Mouse (Mus musculus): ENCODE data around the gene 1190005I06Rik. TPM values are rescaled to one million over a fixed set of nuclear protein-coding genes. Genes with fewer than 3 reads are reported as not detected.

The 1190005I06Rik gene
- polyA plus RNA-seq, 1 experiment from 2014 or later, result 1.6 TPM

DNA sequence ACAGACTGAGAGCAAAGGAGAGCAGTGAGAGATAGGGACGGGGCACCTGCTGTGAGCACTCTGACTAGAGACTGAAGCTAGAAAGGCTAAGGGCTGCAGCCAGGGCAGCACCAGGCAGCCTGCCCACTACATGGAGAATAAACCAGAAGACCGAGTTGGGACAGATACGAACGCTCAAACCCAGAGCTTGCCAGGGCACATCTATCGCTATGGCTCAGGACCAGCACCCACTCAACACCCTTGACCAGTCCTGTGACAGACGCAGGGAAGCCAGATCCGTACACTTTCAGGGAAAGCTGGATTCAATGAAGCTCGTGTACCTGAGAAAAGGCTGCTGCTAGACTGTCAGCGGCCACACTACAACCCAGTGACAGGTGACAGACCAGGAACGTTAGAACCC lies 61.9 kb downstream of the 1190005I06Rik start:
- Histone ChIP-seq H3K9me3 (ENCODE audit: control insufficient read depth, low read length) (no peaks in the 10 kb centered on the region), H3K4me2 (ENCODE audit: low read length) (no peak overlapping the region), H3K4me1 (replicated peaks; ENCODE audit: control insufficient read depth, insufficient read depth, low read length) (peaks cover 9% of the 10 kb centered on the region), H3K27me3 (replicated peaks; ENCODE audit: control insufficient read depth, insufficient read depth, low read length) (no peaks in the 10 kb centered on the region), H3K9ac (ENCODE audit: low read length) (no peak overlapping the region), H3K27ac (ENCODE audit: low read depth) (no peak overlapping the region), H3K36me3 (ENCODE audit: control insufficient read depth, insufficient read depth, low read length) (peaks cover 51% of the 10 kb centered on the region), H3K4me3 (ENCODE audit: low read depth, low read length) (no peak overlapping the region)
- WGBS, result 88% methylated on average over 10 of the region's 10 CpGs
- DNase-seq (ENCODE audit: low spot score) (no peak), ATAC-seq (replicated peaks; ENCODE audit: low FRiP score, low TSS enrichment, low read depth) (no peak)

DNA sequence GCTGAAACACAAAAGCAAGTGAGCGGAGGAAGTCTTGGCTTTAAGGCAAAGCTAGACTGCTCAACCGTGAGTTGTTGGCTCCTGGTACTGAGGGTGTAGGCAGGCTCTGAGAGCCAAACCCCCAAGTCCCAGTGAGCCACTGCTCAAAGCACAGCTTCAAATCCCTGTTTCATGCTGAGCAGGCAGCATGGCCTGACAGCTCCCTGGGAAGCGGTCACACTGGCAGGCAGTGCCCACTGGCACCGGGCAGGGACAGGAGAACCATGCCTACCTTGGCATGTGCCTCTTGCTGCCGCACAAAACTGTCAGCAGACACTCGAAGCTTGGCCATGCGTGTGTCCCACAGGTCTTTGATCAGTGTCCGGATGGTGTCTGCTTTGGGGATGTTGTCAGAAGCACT lies 65.6 kb downstream of the 1190005I06Rik start:
- Histone ChIP-seq H3K36me3 (ENCODE audit: control insufficient read depth, insufficient read depth, low read length) (peaks cover 81% of the 10 kb centered on the region), H3K27ac (ENCODE audit: low read depth) (no peak overlapping the region), H3K4me2 (ENCODE audit: low read length) (no peak overlapping the region), H3K9ac (ENCODE audit: low read length) (no peak overlapping the region), H3K4me1 (replicated peaks; ENCODE audit: control insufficient read depth, insufficient read depth, low read length) (no peaks in the 10 kb centered on the region), H3K27me3 (replicated peaks; ENCODE audit: control insufficient read depth, insufficient read depth, low read length) (no peaks in the 10 kb centered on the region), H3K4me3 (ENCODE audit: low read depth, low read length) (no peak overlapping the region), H3K9me3 (ENCODE audit: control insufficient read depth, low read length) (no peaks in the 10 kb centered on the region)
- no peak for ATAC-seq (replicated peaks; ENCODE audit: low FRiP score, low TSS enrichment, low read depth)
- no peak for DNase-seq (ENCODE audit: low spot score)
- 94% methylated on average over 8 of the region's 8 CpGs for WGBS

DNA sequence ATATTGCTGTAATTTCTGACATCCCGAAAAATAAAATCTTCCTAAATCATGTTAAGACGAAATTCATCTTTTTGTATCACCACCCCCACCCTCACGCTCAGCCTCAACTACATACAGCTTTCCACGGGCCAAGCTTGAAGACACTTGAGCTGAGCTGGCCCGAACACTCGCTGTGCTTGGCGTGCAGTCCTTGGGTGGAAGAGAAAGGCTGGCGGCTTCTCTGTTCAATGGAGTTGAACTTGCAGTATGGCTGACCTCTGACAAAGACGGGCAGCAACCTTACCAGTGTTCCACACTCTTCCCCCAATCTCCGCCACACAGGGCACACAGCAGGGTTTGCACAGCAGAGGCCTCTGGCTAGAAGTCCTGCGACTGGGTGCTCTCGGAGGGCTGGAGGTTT lies 66.1 kb downstream of the 1190005I06Rik start:
- H3K27me3 ChIP-seq (replicated peaks; ENCODE audit: control insufficient read depth, insufficient read depth, low read length), result no peaks in the 10 kb centered on the region
- H3K9ac ChIP-seq (ENCODE audit: low read length), result no peak overlapping the region
- no peak overlapping the region for H3K4me3 ChIP-seq (ENCODE audit: low read depth, low read length)
- no peaks in the 10 kb centered on the region for H3K4me1 ChIP-seq (replicated peaks; ENCODE audit: control insufficient read depth, insufficient read depth, low read length)
- H3K27ac ChIP-seq (ENCODE audit: low read depth), result no peak overlapping the region
- WGBS, result 91% methylated on average over 12 of the region's 12 CpGs
- no peaks in the 10 kb centered on the region for H3K9me3 ChIP-seq (ENCODE audit: control insufficient read depth, low read length)
- ATAC-seq (replicated peaks; ENCODE audit: low FRiP score, low TSS enrichment, low read depth) (no peak), DNase-seq (ENCODE audit: low spot score) (no peak)
- H3K36me3 ChIP-seq (ENCODE audit: control insufficient read depth, insufficient read depth, low read length), result peaks cover 83% of the 10 kb centered on the region
- H3K4me2 ChIP-seq (ENCODE audit: low read length), result no peak overlapping the region

DNA sequence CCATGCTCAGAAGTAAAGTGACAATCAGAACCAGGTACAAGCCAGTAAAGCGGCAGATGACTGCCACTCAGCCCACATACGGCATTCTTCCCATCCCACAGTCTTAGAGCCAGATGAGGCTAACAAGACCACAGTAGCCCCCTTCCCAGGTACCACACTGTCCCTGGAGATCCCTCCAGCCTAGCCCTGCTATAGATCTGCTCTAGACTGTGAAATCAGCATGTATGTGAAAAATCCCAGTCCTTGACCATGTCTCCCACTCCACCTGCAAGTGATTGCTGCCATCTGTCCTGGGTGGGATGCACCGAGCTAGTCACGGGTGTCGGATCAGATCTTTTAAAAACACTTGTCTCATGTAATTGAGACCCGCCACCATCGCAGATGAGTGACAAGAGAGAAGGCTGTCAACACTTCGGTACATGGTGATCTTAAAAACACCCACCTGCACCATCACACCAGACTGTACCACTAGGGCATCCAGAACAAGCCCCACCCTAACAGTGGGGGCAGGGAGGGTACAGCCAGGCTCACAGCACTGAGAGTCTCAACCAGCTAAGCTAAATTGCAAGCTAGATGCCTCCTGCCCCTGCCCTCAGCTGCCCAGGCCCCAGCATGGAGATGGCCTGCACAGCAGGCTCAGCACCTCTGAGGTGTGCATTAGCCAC lies 67.0 kb downstream of the 1190005I06Rik start:
- Histone ChIP-seq H3K9ac (ENCODE audit: low read length) (no peak overlapping the region), H3K27ac (ENCODE audit: low read depth) (no peak overlapping the region), H3K9me3 (ENCODE audit: control insufficient read depth, low read length) (no peaks in the 10 kb centered on the region), H3K4me2 (ENCODE audit: low read length) (no peak overlapping the region), H3K36me3 (ENCODE audit: control insufficient read depth, insufficient read depth, low read length) (peaks cover 84% of the 10 kb centered on the region), H3K27me3 (replicated peaks; ENCODE audit: control insufficient read depth, insufficient read depth, low read length) (no peaks in the 10 kb centered on the region), H3K4me3 (ENCODE audit: low read depth, low read length) (no peak overlapping the region), H3K4me1 (replicated peaks; ENCODE audit: control insufficient read depth, insufficient read depth, low read length) (peaks cover 6% of the 10 kb centered on the region; the same call in 1 of the 2 replicates)
- ATAC-seq (replicated peaks; ENCODE audit: low FRiP score, low TSS enrichment, low read depth), result no peak
- no peak for DNase-seq (ENCODE audit: low spot score)
- WGBS, result 86% methylated on average over 8 of the region's 8 CpGs

DNA sequence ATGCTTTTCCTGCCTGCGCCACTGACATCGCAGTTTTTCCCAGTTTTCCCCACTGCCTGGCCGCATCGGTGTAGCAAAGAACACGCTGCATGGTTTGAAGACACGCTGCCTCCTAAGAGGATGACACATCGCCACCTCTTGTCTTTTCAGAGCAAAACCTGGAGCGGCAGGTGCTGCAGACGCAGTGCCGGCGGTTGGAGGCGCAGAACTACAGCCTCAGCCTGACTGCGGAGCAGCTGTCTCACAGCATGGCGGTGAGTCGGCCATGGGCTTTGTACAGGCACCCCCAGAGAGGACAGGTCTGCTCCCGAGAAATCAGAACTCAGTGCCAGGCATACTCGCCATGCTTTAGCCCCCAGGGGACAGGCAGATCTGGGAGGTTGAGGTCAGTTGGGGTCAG lies 69.6 kb downstream of the 1190005I06Rik start:
- Histone ChIP-seq H3K4me3 (ENCODE audit: low read depth, low read length) (no peak overlapping the region), H3K9me3 (ENCODE audit: control insufficient read depth, low read length) (no peaks in the 10 kb centered on the region), H3K9ac (ENCODE audit: low read length) (no peak overlapping the region), H3K4me2 (ENCODE audit: low read length) (no peak overlapping the region), H3K27ac (ENCODE audit: low read depth) (no peak overlapping the region), H3K4me1 (replicated peaks; ENCODE audit: control insufficient read depth, insufficient read depth, low read length) (peaks cover 6% of the 10 kb centered on the region; the same call in 1 of the 2 replicates), H3K27me3 (replicated peaks; ENCODE audit: control insufficient read depth, insufficient read depth, low read length) (no peaks in the 10 kb centered on the region), H3K36me3 (ENCODE audit: control insufficient read depth, insufficient read depth, low read length) (peaks cover 95% of the 10 kb centered on the region)
- 91% methylated on average over 17 of the region's 17 CpGs for WGBS
- DNase-seq (ENCODE audit: low spot score), result no peak
- no peak for ATAC-seq (replicated peaks; ENCODE audit: low FRiP score, low TSS enrichment, low read depth)

DNA sequence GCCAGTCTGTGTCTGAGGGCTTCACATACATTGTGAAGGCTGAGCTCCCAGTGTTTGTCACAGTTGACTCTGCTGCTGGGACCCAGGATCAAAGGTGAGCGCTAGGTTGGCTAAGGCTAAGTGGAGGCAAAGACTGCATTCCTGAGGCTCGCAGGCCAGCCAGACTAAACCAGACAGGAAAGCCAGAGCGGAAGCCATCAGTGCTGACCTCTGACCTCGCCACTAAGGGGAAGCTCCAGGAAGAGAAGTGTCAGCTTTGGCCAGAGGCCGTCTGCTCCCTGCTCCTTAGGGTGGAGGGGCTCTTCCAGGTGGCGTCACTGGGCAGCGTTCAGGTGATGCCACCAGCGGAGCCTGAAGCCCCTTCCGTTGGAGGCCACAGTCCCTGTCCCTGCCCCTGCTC lies 71.6 kb downstream of the 1190005I06Rik start:
- Histone ChIP-seq H3K9ac (ENCODE audit: low read length) (no peak overlapping the region), H3K4me1 (replicated peaks; ENCODE audit: control insufficient read depth, insufficient read depth, low read length) (peaks cover 6% of the 10 kb centered on the region; the same call in 1 of the 2 replicates), H3K27me3 (replicated peaks; ENCODE audit: control insufficient read depth, insufficient read depth, low read length) (no peaks in the 10 kb centered on the region), H3K36me3 (ENCODE audit: control insufficient read depth, insufficient read depth, low read length) (peaks cover 99% of the 10 kb centered on the region), H3K4me3 (ENCODE audit: low read depth, low read length) (no peak overlapping the region), H3K9me3 (ENCODE audit: control insufficient read depth, low read length) (no peaks in the 10 kb centered on the region), H3K4me2 (ENCODE audit: low read length) (no peak overlapping the region), H3K27ac (ENCODE audit: low read depth) (0 out of 2 replicates have a peak overlapping the region, but pooled peaks have one; percentile 4)
- ATAC-seq (replicated peaks; ENCODE audit: low FRiP score, low TSS enrichment, low read depth), result no peak
- 46% methylated on average over 9 of the region's 9 CpGs for WGBS
- no peak for DNase-seq (ENCODE audit: low spot score)

DNA sequence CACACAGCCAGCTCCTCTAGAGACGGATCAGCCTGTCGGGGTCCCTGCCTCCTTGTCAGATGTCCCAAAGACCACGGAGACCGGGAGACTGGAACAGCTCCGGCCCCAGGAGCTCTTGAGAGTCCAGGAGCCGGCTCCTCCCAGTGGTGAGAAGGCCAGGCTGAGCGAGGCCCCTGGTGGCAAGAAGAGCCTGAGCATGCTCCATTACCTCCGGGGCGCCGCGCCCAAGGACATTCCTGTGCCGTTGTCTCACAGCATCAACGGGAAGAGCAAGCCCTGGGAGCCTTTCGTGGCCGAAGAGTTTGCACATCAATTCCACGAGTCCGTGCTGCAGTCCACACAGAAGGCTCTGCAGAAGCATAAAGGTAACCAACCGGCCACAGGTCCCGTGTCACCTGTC lies 72.5 kb downstream of the 1190005I06Rik start:
- peaks cover 93% of the 10 kb centered on the region for H3K36me3 ChIP-seq (ENCODE audit: control insufficient read depth, insufficient read depth, low read length)
- no peak overlapping the region for H3K27ac ChIP-seq (ENCODE audit: low read depth)
- peaks cover 6% of the 10 kb centered on the region; the same call in 1 of the 2 replicates for H3K4me1 ChIP-seq (replicated peaks; ENCODE audit: control insufficient read depth, insufficient read depth, low read length)
- H3K9ac ChIP-seq (ENCODE audit: low read length), result no peak overlapping the region
- DNase-seq (ENCODE audit: low spot score) (no peak), ATAC-seq (replicated peaks; ENCODE audit: low FRiP score, low TSS enrichment, low read depth) (no peak)
- H3K4me2 ChIP-seq (ENCODE audit: low read length), result no peak overlapping the region
- H3K4me3 ChIP-seq (ENCODE audit: low read depth, low read length), result no peak overlapping the region
- no peaks in the 10 kb centered on the region for H3K27me3 ChIP-seq (replicated peaks; ENCODE audit: control insufficient read depth, insufficient read depth, low read length)
- 77% methylated on average over 19 of the region's 19 CpGs for WGBS
- no peaks in the 10 kb centered on the region for H3K9me3 ChIP-seq (ENCODE audit: control insufficient read depth, low read length)

DNA sequence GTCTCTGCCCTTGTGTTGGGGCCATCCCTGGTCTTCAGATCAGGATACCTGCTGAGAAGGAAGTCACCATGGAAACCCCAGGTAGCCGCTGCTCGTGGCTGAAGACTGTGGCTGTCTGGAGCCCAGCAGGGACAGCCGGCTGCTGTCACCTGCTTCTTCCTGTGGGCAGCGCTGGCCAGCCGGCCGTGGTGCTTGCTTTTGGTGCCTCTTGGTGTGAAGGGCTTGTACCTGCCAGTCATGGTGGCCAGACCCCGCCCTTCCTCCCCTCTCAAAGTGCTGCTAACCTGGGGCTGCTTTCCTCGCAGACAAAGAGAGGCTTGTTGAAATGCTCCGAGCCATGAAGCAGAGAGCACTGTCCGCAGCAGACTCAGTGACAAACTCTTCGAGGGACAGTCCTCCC lies 73.6 kb downstream of the 1190005I06Rik start:
- peaks cover 6% of the 10 kb centered on the region; the same call in 1 of the 2 replicates for H3K4me1 ChIP-seq (replicated peaks; ENCODE audit: control insufficient read depth, insufficient read depth, low read length)

DNA sequence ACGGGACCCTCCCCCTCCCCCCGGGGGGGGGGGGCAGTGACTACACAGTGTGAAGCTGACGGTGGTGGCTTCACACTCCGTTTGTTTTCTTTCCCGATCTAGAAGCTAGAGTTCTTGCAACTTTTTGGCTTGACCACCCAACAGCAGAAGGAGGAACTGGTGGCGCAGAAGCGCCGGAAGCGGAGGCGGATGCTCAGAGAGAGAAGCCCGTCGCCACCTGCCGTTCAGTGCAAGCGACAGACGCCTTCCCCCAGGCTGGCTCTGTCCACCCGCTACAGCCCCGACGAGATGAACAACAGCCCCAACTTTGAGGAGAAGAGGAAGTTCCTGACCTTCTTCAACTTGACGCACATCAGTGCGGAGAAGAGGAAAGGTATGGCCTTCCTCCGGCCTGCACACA lies 74.9 kb downstream of the 1190005I06Rik start:
- H3K27ac ChIP-seq (ENCODE audit: low read depth), result no peak overlapping the region
- ATAC-seq (replicated peaks; ENCODE audit: low FRiP score, low TSS enrichment, low read depth), result no peak
- no peak overlapping the region for H3K4me3 ChIP-seq (ENCODE audit: low read depth, low read length)
- H3K9me3 ChIP-seq (ENCODE audit: control insufficient read depth, low read length), result no peaks in the 10 kb centered on the region
- no peak overlapping the region for H3K9ac ChIP-seq (ENCODE audit: low read length)
- 86% methylated on average over 21 of the region's 21 CpGs for WGBS
- no peaks in the 10 kb centered on the region for H3K27me3 ChIP-seq (replicated peaks; ENCODE audit: control insufficient read depth, insufficient read depth, low read length)
- no peak overlapping the region for H3K4me2 ChIP-seq (ENCODE audit: low read length)
- DNase-seq (ENCODE audit: low spot score), result no peak
- H3K4me1 ChIP-seq (replicated peaks; ENCODE audit: control insufficient read depth, insufficient read depth, low read length), result peaks cover 6% of the 10 kb centered on the region; the same call in 1 of the 2 replicates
- peaks cover 93% of the 10 kb centered on the region for H3K36me3 ChIP-seq (ENCODE audit: control insufficient read depth, insufficient read depth, low read length)

More for the DNA sequence above, 73.6 kb downstream of the 1190005I06Rik start:
- Histone ChIP-seq H3K36me3 (ENCODE audit: control insufficient read depth, insufficient read depth, low read length) (peaks cover 94% of the 10 kb centered on the region), H3K4me3 (ENCODE audit: low read depth, low read length) (no peak overlapping the region), H3K9ac (ENCODE audit: low read length) (no peak overlapping the region), H3K27me3 (replicated peaks; ENCODE audit: control insufficient read depth, insufficient read depth, low read length) (no peaks in the 10 kb centered on the region), H3K9me3 (ENCODE audit: control insufficient read depth, low read length) (no peaks in the 10 kb centered on the region), H3K27ac (ENCODE audit: low read depth) (no peak overlapping the region), H3K4me2 (ENCODE audit: low read length) (no peak overlapping the region)
- 83% methylated on average over 11 of the region's 11 CpGs for WGBS
- DNase-seq (ENCODE audit: low spot score) (no peak), ATAC-seq (replicated peaks; ENCODE audit: low FRiP score, low TSS enrichment, low read depth) (no peak)
